Mouse (Mus musculus) hindbrain, embryonic 16.5 days (tissue): ENCODE data around the gene Atl1. TPM values are rescaled to one million over a fixed set of nuclear protein-coding genes. Genes with fewer than 3 reads are reported as not detected.

ENCODE experiments used
- ATAC-seq: fragments of 200-750 bp; cut with Nextera tagmentation; 2 replicates; pipeline ENCODE4 v1.8.0; 2017; ENCODE audit warnings: moderate TSS enrichment, moderate library complexity
- H3K27ac ChIP-seq: fragments of 300-500 bp; sonication (generic); 2 replicates; pipeline ENCODE4 v1.5.1; 2014; ENCODE audit warnings: low read depth, mild to moderate bottlenecking, control low read depth, low read length, moderate library complexity
- H3K27me3 ChIP-seq: fragments of 300-500 bp; sonication (generic); replicated peaks from 2 replicates; pipeline ENCODE4 v1.6.1; 2014; ENCODE audit warnings: low read length; ENCODE audit not compliant: control insufficient read depth, insufficient read depth
- H3K36me3 ChIP-seq: fragments of 300-500 bp; sonication (generic); 2 replicates; pipeline ENCODE4 v1.6.1; 2014; ENCODE audit warnings: mild to moderate bottlenecking, low read length, moderate library complexity, mixed read lengths; ENCODE audit not compliant: control insufficient read depth, insufficient read depth
- H3K4me1 ChIP-seq: fragments of 300-500 bp; sonication (generic); 2 replicates; pipeline ENCODE4 v1.6.1; 2014; ENCODE audit warnings: low read depth, low read length; ENCODE audit not compliant: control insufficient read depth, insufficient read depth
- H3K4me2 ChIP-seq: fragments of 300-500 bp; sonication (generic); 2 replicates; pipeline ENCODE4 v1.6.1; 2014; ENCODE audit warnings: mild to moderate bottlenecking, low read length, control low read depth, moderate library complexity
- H3K4me3 ChIP-seq: fragments of 300-500 bp; sonication (generic); 2 replicates; pipeline ENCODE4 v1.5.1; 2014; ENCODE audit warnings: mild to moderate bottlenecking, low read length, control low read depth, moderate library complexity
- H3K9ac ChIP-seq: fragments of 300-500 bp; sonication (generic); 2 replicates; pipeline ENCODE4 v1.6.1; 2014; ENCODE audit warnings: low read depth, mild to moderate bottlenecking, control low read depth, low read length, moderate library complexity
- H3K9me3 ChIP-seq: fragments of 300-500 bp; sonication (generic); 2 replicates; pipeline ENCODE4 v1.6.1; 2014; ENCODE audit warnings: mild to moderate bottlenecking, low read length, moderate library complexity; ENCODE audit not compliant: control insufficient read depth
- WGBS: fragments of 180-500 bp; shearing (Covaris S2); extraction: QIAGEN DNeasy Blood & Tissue Kit; methylation state at CpG from one replicate; pipeline ENCODE4 v1.1.7; 2014; 5-methylcytosine and 5-hydroxymethylcytosine counted together
- polyA plus RNA-seq: library from polyadenylated mRNA; unstranded; fragments of >200 nt; fragmentation: Nextera tagmentation; extraction: Ambion mirVana; gene quantifications from 2 replicates; pipeline ENCODE4 v1.2.1, GENCODE M21; 2015

Gene Atl1
- polyA plus RNA-seq, 1 experiment from 2014 or later, result 167 TPM

DNA sequence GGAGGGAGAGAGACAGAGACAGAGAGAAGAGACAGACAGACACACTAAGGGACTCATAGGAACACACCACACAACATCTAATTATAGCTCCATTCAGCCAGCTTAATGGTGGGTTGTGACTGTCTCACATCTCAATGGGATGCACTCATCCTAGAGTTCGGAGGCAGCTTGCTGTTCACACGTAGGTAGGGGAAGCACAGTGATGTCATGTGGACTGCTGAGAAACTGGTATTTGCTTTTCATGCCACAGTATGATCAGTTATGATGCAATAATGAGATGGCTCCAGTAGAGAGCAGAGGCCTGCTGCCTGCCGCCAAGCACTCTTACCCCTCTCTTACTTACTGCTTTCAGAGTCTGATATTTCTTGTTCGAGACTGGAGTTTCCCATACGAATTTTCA lies 53.4 kb downstream of the Atl1 start:
- Histone ChIP-seq H3K27me3 (no peaks in the 10 kb centered on the region), H3K4me3 (no peak overlapping the region), H3K36me3 (peaks cover 19% of the 10 kb centered on the region; the same call in 1 of the 2 replicates), H3K27ac (no peak overlapping the region), H3K9ac (no peak overlapping the region), H3K4me1 (no peaks in the 10 kb centered on the region), H3K9me3 (no peaks in the 10 kb centered on the region), H3K4me2 (no peak overlapping the region)
- 95% methylated on average over 5 of the region's 5 CpGs for WGBS
- ATAC-seq, result no peak

DNA sequence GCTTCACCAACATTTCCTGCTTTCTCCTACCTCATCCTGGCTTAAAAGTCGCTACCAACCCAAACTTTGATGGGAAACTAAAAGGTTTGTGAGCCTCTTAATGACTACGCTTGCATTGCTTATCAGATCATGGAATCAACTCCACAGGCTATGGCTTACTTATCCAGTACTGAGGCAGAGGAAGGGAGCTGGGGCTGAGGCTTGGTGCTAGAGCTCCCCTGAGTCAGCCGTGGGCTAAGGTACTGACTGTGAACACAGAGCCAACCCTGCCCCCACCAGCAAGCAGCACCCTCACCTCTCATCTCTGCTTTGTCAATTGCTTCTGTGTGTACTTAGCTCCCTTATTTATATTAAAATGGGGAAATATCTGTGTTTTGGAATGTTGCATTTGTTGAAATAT lies 55.1 kb downstream of the Atl1 start:
- Histone ChIP-seq H3K4me1 (no peaks in the 10 kb centered on the region), H3K4me3 (no peak overlapping the region), H3K4me2 (no peak overlapping the region), H3K27me3 (no peaks in the 10 kb centered on the region), H3K9me3 (no peaks in the 10 kb centered on the region), H3K9ac (no peak overlapping the region), H3K27ac (no peak overlapping the region), H3K36me3 (peaks cover 20% of the 10 kb centered on the region; the same call in 1 of the 2 replicates)
- ATAC-seq, result no peak
- 90% methylated on average over 3 of the region's 3 CpGs for WGBS

DNA sequence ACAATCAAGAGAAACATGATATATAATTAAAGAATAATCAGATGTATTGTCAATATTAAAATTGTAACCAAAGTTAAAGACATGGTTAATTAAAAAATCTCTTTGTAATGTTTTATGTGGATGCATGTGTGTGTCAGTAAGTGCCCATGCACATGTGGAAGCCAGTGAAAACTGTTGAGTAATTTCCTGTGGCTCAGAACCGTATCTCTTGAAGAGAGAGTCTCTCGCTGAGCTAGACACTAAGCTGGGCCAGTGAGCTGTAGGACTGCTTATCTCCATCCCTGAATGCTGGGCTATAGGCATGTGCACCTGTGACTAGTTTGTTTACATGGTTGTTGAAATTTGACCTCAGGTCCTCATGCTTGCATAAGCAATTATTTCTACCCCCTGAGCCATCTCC lies 65.0 kb downstream of the Atl1 start:
- ATAC-seq, result no peak
- peaks cover 29% of the 10 kb centered on the region for H3K36me3 ChIP-seq
- H3K27me3 ChIP-seq, result no peaks in the 10 kb centered on the region
- no peak overlapping the region for H3K9ac ChIP-seq
- H3K4me3 ChIP-seq, result no peak overlapping the region
- H3K4me1 ChIP-seq, result no peaks in the 10 kb centered on the region
- 90% methylated on average over 2 of the region's 2 CpGs for WGBS
- no peak overlapping the region for H3K27ac ChIP-seq
- H3K4me2 ChIP-seq, result no peak overlapping the region
- H3K9me3 ChIP-seq, result no peaks in the 10 kb centered on the region

DNA sequence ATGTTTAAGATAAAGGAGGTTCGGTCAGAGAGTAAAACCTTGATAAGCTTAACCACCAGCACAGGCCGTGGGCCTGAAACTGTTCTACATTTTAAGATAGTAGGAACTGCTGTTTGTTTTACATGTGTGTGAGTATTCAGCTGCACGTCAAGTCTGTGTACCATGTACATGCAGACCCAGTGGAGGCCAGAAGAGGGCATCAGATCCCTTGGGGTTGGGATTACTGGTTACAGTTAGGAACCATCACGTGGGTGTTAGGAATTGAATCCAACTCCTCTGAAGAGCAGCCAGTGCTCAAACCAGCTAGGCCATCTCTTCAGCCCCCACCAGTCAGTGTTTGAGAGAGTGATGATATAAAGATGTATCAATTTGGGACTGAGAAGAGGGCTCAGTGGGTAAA lies 70.1 kb downstream of the Atl1 start:
- H3K4me2 ChIP-seq, result no peak overlapping the region
- 66% methylated on average over 4 of the region's 4 CpGs for WGBS
- H3K9me3 ChIP-seq, result no peaks in the 10 kb centered on the region
- no peak overlapping the region for H3K4me3 ChIP-seq
- no peaks in the 10 kb centered on the region for H3K27me3 ChIP-seq
- H3K36me3 ChIP-seq, result peaks cover 26% of the 10 kb centered on the region
- no peak overlapping the region for H3K27ac ChIP-seq
- ATAC-seq, result no peak
- no peaks in the 10 kb centered on the region for H3K4me1 ChIP-seq
- H3K9ac ChIP-seq, result no peak overlapping the region

DNA sequence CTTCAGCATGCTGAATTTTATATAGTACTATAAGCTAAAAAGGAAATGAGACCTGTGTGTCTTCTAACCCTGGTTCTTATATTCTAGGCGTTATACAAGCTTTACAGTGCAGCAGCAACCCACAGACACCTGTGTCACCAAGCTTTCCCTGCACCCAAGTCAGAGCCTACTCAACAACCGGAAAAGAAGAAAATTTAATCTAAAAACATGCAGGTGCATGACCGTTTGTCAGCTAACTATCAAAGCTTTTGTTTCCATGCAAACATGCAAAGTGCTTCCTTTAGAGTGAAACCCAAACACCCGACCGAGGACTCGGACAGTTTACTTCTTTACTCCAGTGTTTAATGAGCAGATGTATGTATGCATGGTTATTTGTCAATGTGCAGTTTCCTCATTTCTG lies 70.7 kb downstream of the Atl1 start:
- Histone ChIP-seq H3K9me3 (no peaks in the 10 kb centered on the region), H3K4me3 (no peak overlapping the region), H3K9ac (no peak overlapping the region), H3K4me1 (no peaks in the 10 kb centered on the region), H3K27ac (no peak overlapping the region), H3K36me3 (peaks cover 23% of the 10 kb centered on the region), H3K4me2 (no peak overlapping the region), H3K27me3 (no peaks in the 10 kb centered on the region)
- 87% methylated on average over 6 of the region's 6 CpGs for WGBS
- no peak for ATAC-seq

DNA sequence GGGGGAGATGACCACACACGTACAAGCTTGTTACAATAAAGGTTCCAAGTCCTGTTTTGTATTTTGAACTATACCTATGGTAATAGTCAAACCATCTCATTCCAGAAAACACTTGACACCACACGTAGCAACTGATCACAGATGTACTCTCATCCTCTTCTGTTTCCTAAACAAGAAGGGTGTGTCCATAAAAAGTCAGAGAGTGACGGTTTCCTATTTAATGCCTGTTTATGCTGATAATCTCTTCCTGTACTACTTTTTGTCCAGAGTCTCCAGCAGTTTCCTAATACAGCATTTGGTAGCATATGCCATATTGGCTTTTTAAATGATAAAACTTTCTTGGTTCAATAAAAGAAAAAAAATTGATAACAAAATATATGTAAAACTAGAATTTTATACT lies 73.2 kb downstream of the Atl1 start:
- no peak overlapping the region for H3K4me3 ChIP-seq

DNA sequence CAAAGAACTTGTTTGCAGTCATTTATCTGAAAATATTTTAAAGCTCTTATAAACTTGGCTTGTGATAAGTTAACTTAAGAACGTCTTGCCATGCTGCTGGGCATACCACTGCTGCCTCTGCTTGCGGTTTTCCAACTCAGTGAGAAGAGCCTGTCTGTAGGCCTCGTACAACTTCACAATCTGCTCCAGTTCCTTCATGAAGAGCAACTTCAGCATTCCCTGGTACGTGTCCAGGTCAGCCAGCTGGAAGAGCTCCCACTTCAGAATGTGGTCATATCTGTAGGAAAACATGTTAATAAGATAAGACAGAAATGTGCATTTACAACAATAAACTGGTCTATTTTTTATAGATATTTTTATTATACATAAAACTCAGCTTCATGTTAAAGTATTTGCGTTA lies 73.7 kb downstream of the Atl1 start:
- no peak overlapping the region for H3K27ac ChIP-seq
- no peak overlapping the region for H3K4me2 ChIP-seq
- 91% methylated on average over 5 of the region's 5 CpGs for WGBS
- H3K9me3 ChIP-seq, result no peaks in the 10 kb centered on the region
- H3K4me3 ChIP-seq, result no peak overlapping the region
- no peak overlapping the region for H3K9ac ChIP-seq
- H3K36me3 ChIP-seq, result peaks cover 22% of the 10 kb centered on the region
- no peaks in the 10 kb centered on the region for H3K27me3 ChIP-seq
- ATAC-seq, result no peak
- H3K4me1 ChIP-seq, result no peaks in the 10 kb centered on the region

More for the DNA sequence above, 73.2 kb downstream of the Atl1 start:
- Histone ChIP-seq H3K4me1 (no peaks in the 10 kb centered on the region), H3K27me3 (no peaks in the 10 kb centered on the region), H3K9ac (no peak overlapping the region), H3K9me3 (no peaks in the 10 kb centered on the region), H3K4me2 (no peak overlapping the region), H3K36me3 (peaks cover 24% of the 10 kb centered on the region), H3K27ac (no peak overlapping the region)
- 86% methylated on average over 3 of the region's 3 CpGs for WGBS
- no peak for ATAC-seq

DNA sequence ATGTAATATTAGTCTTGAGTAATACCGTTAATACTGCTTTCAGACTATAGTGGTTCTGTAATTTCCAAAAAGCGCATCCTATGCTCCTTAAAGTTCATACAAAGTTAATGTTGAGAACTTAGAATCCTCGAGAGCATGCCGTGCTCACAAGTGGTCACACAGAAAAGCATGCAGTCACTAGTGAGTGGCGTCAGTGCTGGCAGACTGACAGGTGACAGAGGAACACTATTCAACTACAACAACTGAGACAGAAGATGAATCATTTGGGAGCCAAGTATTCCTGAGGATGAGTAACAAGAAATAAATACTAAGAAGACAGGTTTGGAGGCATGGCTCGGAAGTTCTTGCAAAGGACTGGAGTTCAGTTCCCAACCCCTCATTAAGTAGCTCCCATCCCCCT lies 74.7 kb downstream of the Atl1 start:
- ATAC-seq, result no peak
- Histone ChIP-seq H3K4me1 (no peaks in the 10 kb centered on the region), H3K4me3 (no peak overlapping the region), H3K4me2 (no peak overlapping the region), H3K27me3 (no peaks in the 10 kb centered on the region), H3K9me3 (no peaks in the 10 kb centered on the region), H3K36me3 (peaks cover 18% of the 10 kb centered on the region), H3K27ac (no peak overlapping the region), H3K9ac (no peak overlapping the region)
- WGBS, result 90% methylated on average over 6 of the region's 6 CpGs

DNA sequence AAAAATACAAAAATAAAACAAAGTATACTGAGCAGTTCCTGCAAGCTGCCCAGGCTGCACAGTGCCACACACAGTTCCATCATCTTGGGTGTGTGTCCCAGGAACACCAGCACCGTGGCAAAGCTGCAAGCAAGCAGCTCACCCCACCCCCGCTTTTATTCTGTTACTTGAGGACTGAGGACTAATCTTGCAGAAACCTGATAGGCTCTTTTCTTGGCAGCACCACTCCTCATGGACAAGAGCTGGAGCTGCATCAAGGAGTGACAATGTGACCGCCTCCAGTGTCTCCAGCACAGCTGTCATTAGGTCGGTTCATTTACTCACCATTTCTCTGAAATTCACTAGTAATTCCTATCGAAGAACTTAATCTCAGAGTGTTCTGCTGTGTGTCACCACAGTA lies 75.7 kb downstream of the Atl1 start:
- no peaks in the 10 kb centered on the region for H3K9me3 ChIP-seq
- H3K4me3 ChIP-seq, result no peak overlapping the region
- no peaks in the 10 kb centered on the region for H3K27me3 ChIP-seq
- H3K4me2 ChIP-seq, result no peak overlapping the region
- WGBS, result 73% methylated on average over 5 of the region's 5 CpGs
- ATAC-seq, result 0 out of 2 replicates have a peak, but pooled peaks have one; percentile 37
- H3K27ac ChIP-seq, result no peak overlapping the region
- peaks cover 14% of the 10 kb centered on the region for H3K36me3 ChIP-seq
- H3K9ac ChIP-seq, result no peak overlapping the region
- H3K4me1 ChIP-seq, result no peaks in the 10 kb centered on the region

DNA sequence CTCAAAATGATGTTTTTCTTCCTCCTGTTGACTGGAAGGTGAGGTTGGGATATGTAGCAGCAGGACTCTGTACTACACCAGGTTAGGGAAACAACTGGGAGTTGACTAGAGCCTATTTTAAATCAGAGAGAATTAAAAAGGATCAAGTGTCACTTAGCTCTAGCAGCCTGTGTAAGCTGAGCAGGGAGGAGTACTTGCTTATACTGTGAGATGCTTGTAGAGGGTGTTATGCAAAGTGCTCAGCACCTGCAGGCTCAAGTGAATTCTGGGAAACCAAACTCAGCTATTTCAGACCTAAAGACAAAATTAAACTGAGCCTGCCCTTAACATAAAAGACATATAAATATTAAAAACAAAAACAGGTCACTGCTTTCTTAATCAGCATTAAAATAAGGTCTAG lies 81.3 kb downstream of the Atl1 start:
- H3K9me3 ChIP-seq, result no peaks in the 10 kb centered on the region
- H3K27me3 ChIP-seq, result no peaks in the 10 kb centered on the region
- no peak overlapping the region for H3K4me2 ChIP-seq
- no peak overlapping the region for H3K4me3 ChIP-seq
- no peaks in the 10 kb centered on the region; the same call in 1 of the 2 replicates for H3K4me1 ChIP-seq
- H3K27ac ChIP-seq, result no peak overlapping the region
- 0 out of 2 replicates have a peak, but pooled peaks cover 6% of the 10 kb centered on the region for H3K36me3 ChIP-seq
- ATAC-seq, result no peak
- H3K9ac ChIP-seq, result no peak overlapping the region
